In the genomic region with DNA sequence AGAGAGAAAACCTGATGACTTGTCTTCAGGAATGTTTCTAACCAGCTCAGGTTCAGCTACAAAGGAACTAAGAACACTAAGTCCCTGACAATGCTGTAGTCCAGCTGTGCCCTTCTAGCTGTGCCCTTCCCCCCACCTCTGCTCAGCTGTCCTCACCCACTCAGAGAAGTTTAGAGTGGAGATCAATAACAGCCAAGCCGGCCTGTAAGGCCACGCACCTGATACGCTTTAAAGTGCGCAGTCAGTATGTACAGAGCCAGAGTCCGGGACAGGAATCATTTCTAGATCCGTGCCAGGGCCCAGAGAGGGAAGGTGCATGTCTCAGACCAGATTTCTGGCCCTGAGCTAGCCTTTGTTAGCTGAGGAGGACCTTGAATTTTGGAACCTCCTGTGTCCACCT, we compare ENCODE assay signal across 33 mouse cellular contexts. TPM values are rescaled to one million over a fixed set of nuclear protein-coding genes. Genes with fewer than 3 reads are reported as not detected.
DNase-seq lines count a peak whose midpoint lies in the region; ATAC-seq and TF ChIP-seq lines count a peak whose summit lies in the region.
"Had no signal": no experiment of that assay in that cellular context is flagged by ENCODE, and none has a peak within 500 bp of the region (broad histone marks: within the 10 kb centered on the region; RNA-seq: fewer than 3 reads in every experiment).

No protein-coding gene starts in this region.

- no peak overlapping the region for H3K27ac ChIP-seq in intestine, embryonic 15.5 days
- no peak overlapping the region for H3K27ac ChIP-seq in intestine, embryonic 16.5 days (ENCODE audit: low read length)
- peak overlapping the region; percentile 26; the same call in 1 of the 2 replicates for H3K27ac ChIP-seq in bone marrow, adult 2 months (ENCODE audit: control insufficient read depth, insufficient read depth, low read depth, low read length, poor library complexity)
- no peak overlapping the region for H3K27ac ChIP-seq in liver, embryonic 13.5 days
- no peak overlapping the region for H3K27ac ChIP-seq in liver, embryonic 16.5 days (ENCODE audit: low read length)
- H3K27ac ChIP-seq: embryonic facial prominence, embryonic 10.5 days; embryonic facial prominence, embryonic 13.5 days; forebrain, embryonic 10.5 days; forebrain, embryonic 13.5 days; heart, adult 2 months; heart, embryonic 10.5 days; heart, embryonic 13.5 days; hindbrain, embryonic 12.5 days; hindbrain, embryonic 15.5 days had no signal

- ATAC-seq in intestine, embryonic 15.5 days = 0 out of 2 replicates have a peak, but pooled peaks have one; percentile 41
- no peak for ATAC-seq in intestine, embryonic 16.5 days
- ATAC-seq in liver, embryonic 13.5 days (ENCODE audit: low read depth) = peak; percentile 48
- peak; percentile 64; the same call in 1 of the 2 replicates for ATAC-seq in liver, embryonic 16.5 days (ENCODE audit: low read depth)
- ATAC-seq: activated CD4-positive, CD25-positive, alpha-beta regulatory T cell, adult 4 months; forebrain, embryonic 13.5 days; forebrain, embryonic 16.5 days had no signal

- no peak for DNase-seq in liver, embryonic 13.5 days
- no peak for DNase-seq in cerebellum, adult 9-10 months
- DNase-seq in left cerebral cortex, adult 18-20 months (ENCODE audit: low spot score in 2 of 2) = no peak
- DNase-seq in right cerebral cortex, postnatal 14 days = no peak
- DNase-seq: adrenal gland, adult 8-10 months; adrenal gland, postnatal 25 days; cerebellum, adult 18-20 months; cerebellum, postnatal 10 days; cerebellum, postnatal 36 days; embryo, embryonic 11 days; gastrocnemius, postnatal 10 days; gastrocnemius, postnatal 36 days; heart, adult 2 months; heart, postnatal 14 days; heart, postnatal 4 days had no signal

- no peak overlapping the region for H3K4me3 ChIP-seq in intestine, embryonic 15.5 days (replicated peaks)
- H3K4me3 ChIP-seq in intestine, embryonic 16.5 days (ENCODE audit: low read length) = no peak overlapping the region
- H3K4me3 ChIP-seq in bone marrow, adult 2 months (replicated peaks; ENCODE audit: control insufficient read depth, low read depth, low read length) = no peak overlapping the region
- H3K4me3 ChIP-seq in liver, embryonic 13.5 days (replicated peaks) = no peak overlapping the region
- H3K4me3 ChIP-seq in liver, embryonic 16.5 days (ENCODE audit: low read depth, low read length) = no peak overlapping the region
- H3K4me3 ChIP-seq: embryonic facial prominence, embryonic 10.5 days; embryonic facial prominence, embryonic 13.5 days; forebrain, embryonic 10.5 days; forebrain, embryonic 13.5 days; heart, adult 2 months; heart, embryonic 10.5 days; heart, embryonic 13.5 days; hindbrain, embryonic 12.5 days; hindbrain, embryonic 15.5 days had no signal

- H3K9ac ChIP-seq in intestine, embryonic 15.5 days = no peak overlapping the region
- no peak overlapping the region for H3K9ac ChIP-seq in intestine, embryonic 16.5 days (ENCODE audit: low read depth, low read length)
- H3K9ac ChIP-seq in liver, embryonic 13.5 days = no peak overlapping the region
- H3K9ac ChIP-seq in liver, embryonic 16.5 days (ENCODE audit: low read depth, low read length) = no peak overlapping the region
- H3K9ac ChIP-seq: embryonic facial prominence, embryonic 13.5 days; forebrain, embryonic 13.5 days; heart, embryonic 13.5 days; hindbrain, embryonic 12.5 days; hindbrain, embryonic 15.5 days had no signal

- H3K27me3 ChIP-seq in intestine, embryonic 15.5 days (replicated peaks) = no peaks in the 10 kb centered on the region
- no peaks in the 10 kb centered on the region for H3K27me3 ChIP-seq in intestine, embryonic 16.5 days (replicated peaks; ENCODE audit: control insufficient read depth, insufficient read depth, low read length)
- no peaks in the 10 kb centered on the region for H3K27me3 ChIP-seq in liver, embryonic 13.5 days
- no peaks in the 10 kb centered on the region for H3K27me3 ChIP-seq in liver, embryonic 16.5 days (ENCODE audit: control insufficient read depth, insufficient read depth, low read depth, low read length)
- H3K27me3 ChIP-seq: embryonic facial prominence, embryonic 13.5 days; forebrain, embryonic 13.5 days; heart, embryonic 13.5 days; hindbrain, embryonic 12.5 days; hindbrain, embryonic 15.5 days had no signal

- no peak overlapping the region for H3K4me2 ChIP-seq in intestine, embryonic 15.5 days (replicated peaks)
- no peak overlapping the region for H3K4me2 ChIP-seq in intestine, embryonic 16.5 days (ENCODE audit: low read depth, low read length)
- no peak overlapping the region for H3K4me2 ChIP-seq in liver, embryonic 13.5 days
- no peak overlapping the region for H3K4me2 ChIP-seq in liver, embryonic 16.5 days (ENCODE audit: low read depth, low read length)
- H3K4me2 ChIP-seq: embryonic facial prominence, embryonic 13.5 days; forebrain, embryonic 13.5 days; heart, embryonic 13.5 days; hindbrain, embryonic 12.5 days; hindbrain, embryonic 15.5 days had no signal

- 61% methylated on average over 6 of the region's 6 CpGs for WGBS in intestine, embryonic 15.5 days
- WGBS in intestine, embryonic 16.5 days = 70% methylated on average over 6 of the region's 6 CpGs
- WGBS in bone marrow, adult 2 months = 79% methylated on average over 6 of the region's 6 CpGs
- 77% methylated on average over 6 of the region's 6 CpGs for WGBS in liver, embryonic 13.5 days (ENCODE audit: insufficient replicate concordance)
- WGBS in liver, embryonic 16.5 days (ENCODE audit: insufficient replicate concordance) = 58% methylated on average over 6 of the region's 6 CpGs

- no peak for TF ChIP-seq POLR2A in bone marrow, adult 2 months (IDR thresholded peaks at IDR 0.05; ENCODE audit: borderline replicate concordance, control insufficient read depth, low read depth, low read length)

- H3K4me1 ChIP-seq in intestine, embryonic 15.5 days (replicated peaks) = no peaks in the 10 kb centered on the region
- H3K4me1 ChIP-seq in intestine, embryonic 16.5 days (ENCODE audit: control insufficient read depth, insufficient read depth, low read length) = no peaks in the 10 kb centered on the region
- H3K4me1 ChIP-seq in bone marrow, adult 2 months (ENCODE audit: control insufficient read depth, insufficient read depth, low read length) = peaks cover 3% of the 10 kb centered on the region
- H3K4me1 ChIP-seq in liver, embryonic 13.5 days (replicated peaks) = no peaks in the 10 kb centered on the region
- no peaks in the 10 kb centered on the region; the same call in 1 of the 2 replicates for H3K4me1 ChIP-seq in liver, embryonic 16.5 days (ENCODE audit: control insufficient read depth, low read depth, low read length)
- H3K4me1 ChIP-seq: embryonic facial prominence, embryonic 10.5 days; embryonic facial prominence, embryonic 13.5 days; forebrain, embryonic 13.5 days; hindbrain, embryonic 12.5 days; hindbrain, embryonic 15.5 days had no signal

- H3K36me3 ChIP-seq in intestine, embryonic 15.5 days = no peaks in the 10 kb centered on the region
- no peaks in the 10 kb centered on the region for H3K36me3 ChIP-seq in intestine, embryonic 16.5 days (ENCODE audit: control insufficient read depth, insufficient read depth, low read length)
- H3K36me3 ChIP-seq in liver, embryonic 13.5 days = no peaks in the 10 kb centered on the region
- no peaks in the 10 kb centered on the region for H3K36me3 ChIP-seq in liver, embryonic 16.5 days (ENCODE audit: control insufficient read depth, insufficient read depth)
- H3K36me3 ChIP-seq: embryonic facial prominence, embryonic 10.5 days; embryonic facial prominence, embryonic 13.5 days; forebrain, embryonic 10.5 days; heart, embryonic 10.5 days; heart, embryonic 13.5 days; hindbrain, embryonic 12.5 days; hindbrain, embryonic 15.5 days had no signal

- no peak for TF ChIP-seq CTCF in bone marrow, adult 2 months (IDR thresholded peaks at IDR 0.05; ENCODE audit: control insufficient read depth, insufficient read depth, low read length)

- H3K9me3 ChIP-seq in intestine, embryonic 15.5 days = no peaks in the 10 kb centered on the region
- no peaks in the 10 kb centered on the region for H3K9me3 ChIP-seq in intestine, embryonic 16.5 days (ENCODE audit: control insufficient read depth, low read length)
- H3K9me3 ChIP-seq in liver, embryonic 13.5 days (replicated peaks) = no peaks in the 10 kb centered on the region
- no peaks in the 10 kb centered on the region for H3K9me3 ChIP-seq in liver, embryonic 16.5 days (replicated peaks; ENCODE audit: control insufficient read depth, low read length)
- H3K9me3 ChIP-seq: embryonic facial prominence, embryonic 10.5 days; embryonic facial prominence, embryonic 13.5 days; forebrain, embryonic 10.5 days; forebrain, embryonic 13.5 days; heart, embryonic 10.5 days; heart, embryonic 13.5 days; hindbrain, embryonic 12.5 days; hindbrain, embryonic 15.5 days had no signal

RNA-seq across cellular contexts. Expression of gene Camp, which starts 6.5 kb away (rescaled TPM):
- polyA plus RNA-seq in intestine, embryonic 15.5 days (2015; fragmentation: Nextera tagmentation; extraction: Ambion mirVana) = 2.9 and 5.3 TPM in 2 replicates
- 1.9 and 3.5 TPM in 2 replicates for polyA plus RNA-seq in intestine, embryonic 16.5 days (2015; fragmentation: Nextera tagmentation; extraction: Ambion mirVana)
- polyA plus RNA-seq in bone marrow, adult 2 months (2011; ENCODE audit: insufficient read depth, insufficient read length, low replicate concordance, missing spikeins) = 1,948 and 4,579 TPM in 2 replicates
- 39.6 and 41.2 TPM in 2 replicates for polyA plus RNA-seq in liver, embryonic 13.5 days (2015; fragmentation: Nextera tagmentation; extraction: Ambion mirVana)
- 303 and 340 TPM in 2 replicates for polyA plus RNA-seq in liver, embryonic 16.5 days (2015; fragmentation: Nextera tagmentation; extraction: Ambion mirVana)
- under 1 TPM in 1 of 2 experiments, not detected in 1; 0.51 TPM for total RNA-seq in left cerebral cortex, adult 18-20 months (2021)
- total RNA-seq: adrenal gland, adult 8-10 months; adrenal gland, postnatal 25 days; ES-E14; gastrocnemius, adult 18-20 months; gastrocnemius, postnatal 36 days; heart, adult 2 months had no signal
- polyA plus RNA-seq: activated CD4-positive, CD25-positive, alpha-beta regulatory T cell, adult 4 months; embryonic facial prominence, embryonic 10.5 days; forebrain, embryonic 10.5 days; forebrain, embryonic 16.5 days; heart, embryonic 10.5 days had no signal

RNA-seq across cellular contexts. Expression of gene Cdc25a, which starts 19.4 kb away (rescaled TPM):
- polyA plus RNA-seq in intestine, embryonic 15.5 days (2015; fragmentation: Nextera tagmentation; extraction: Ambion mirVana) = 32.1 and 32.5 TPM in 2 replicates
- polyA plus RNA-seq in intestine, embryonic 16.5 days (2015; fragmentation: Nextera tagmentation; extraction: Ambion mirVana) = 31.2 and 31.3 TPM in 2 replicates
- polyA plus RNA-seq in bone marrow, adult 2 months (2011; ENCODE audit: insufficient read depth, insufficient read length, low replicate concordance, missing spikeins) = 18.7 and 28.3 TPM in 2 replicates
- polyA plus RNA-seq in liver, embryonic 13.5 days (2015; fragmentation: Nextera tagmentation; extraction: Ambion mirVana) = 16.7 and 18.8 TPM in 2 replicates
- 9.9 and 10.7 TPM in 2 replicates for polyA plus RNA-seq in liver, embryonic 16.5 days (2015; fragmentation: Nextera tagmentation; extraction: Ambion mirVana)
- 1 to 10 TPM; 5.4 to 6.6 TPM for total RNA-seq in left cerebral cortex, adult 18-20 months (2021)

RNA-seq across cellular contexts. Expression of gene Nme6, which starts 23.4 kb away (rescaled TPM):
- 88.4 and 96.6 TPM in 2 replicates for polyA plus RNA-seq in intestine, embryonic 15.5 days (2015; fragmentation: Nextera tagmentation; extraction: Ambion mirVana)
- 97.0 and 98.7 TPM in 2 replicates for polyA plus RNA-seq in intestine, embryonic 16.5 days (2015; fragmentation: Nextera tagmentation; extraction: Ambion mirVana)
- 12.8 and 25.8 TPM in 2 replicates for polyA plus RNA-seq in bone marrow, adult 2 months (2011; ENCODE audit: insufficient read depth, insufficient read length, low replicate concordance, missing spikeins)
- polyA plus RNA-seq in liver, embryonic 13.5 days (2015; fragmentation: Nextera tagmentation; extraction: Ambion mirVana) = 55.1 and 58.0 TPM in 2 replicates
- polyA plus RNA-seq in liver, embryonic 16.5 days (2015; fragmentation: Nextera tagmentation; extraction: Ambion mirVana) = 51.0 and 54.7 TPM in 2 replicates
- 10 to 100 TPM in 1 of 2 experiments, 1 to 10 TPM in 1; 7.3 to 10.1 TPM for total RNA-seq in left cerebral cortex, adult 18-20 months (2021)

RNA-seq across cellular contexts. Expression of gene Spink8, which starts 43.9 kb away (rescaled TPM):
- polyA plus RNA-seq in intestine, embryonic 15.5 days (2015; fragmentation: Nextera tagmentation; extraction: Ambion mirVana) = not detected in 2 replicates
- 0.18 and 0.67 TPM in 2 replicates for polyA plus RNA-seq in intestine, embryonic 16.5 days (2015; fragmentation: Nextera tagmentation; extraction: Ambion mirVana)
- polyA plus RNA-seq in bone marrow, adult 2 months (2011; ENCODE audit: insufficient read depth, insufficient read length, low replicate concordance, missing spikeins) = not detected in 2 replicates
- not detected in 2 replicates for polyA plus RNA-seq in liver, embryonic 13.5 days (2015; fragmentation: Nextera tagmentation; extraction: Ambion mirVana)
- not detected in 2 replicates for polyA plus RNA-seq in liver, embryonic 16.5 days (2015; fragmentation: Nextera tagmentation; extraction: Ambion mirVana)
- 1 to 10 TPM; 2.3 to 4.3 TPM for total RNA-seq in left cerebral cortex, adult 18-20 months (2021)
- total RNA-seq: gastrocnemius, adult 18-20 months; gastrocnemius, postnatal 10 days; gastrocnemius, postnatal 36 days; granulocyte monocyte progenitor cell, adult 5-6 weeks; heart, adult 2 months; heart, postnatal 14 days; heart, postnatal 4 days had no signal
- polyA plus RNA-seq: activated CD4-positive, CD25-positive, alpha-beta regulatory T cell, adult 4 months; embryonic facial prominence, embryonic 10.5 days; embryonic facial prominence, embryonic 13.5 days; forebrain, embryonic 10.5 days; forebrain, embryonic 13.5 days; forebrain, embryonic 16.5 days; heart, adult 2 months; heart, embryonic 10.5 days; heart, embryonic 13.5 days; heart, embryonic 16.5 days; hindbrain, embryonic 12.5 days had no signal
